Mouse (Mus musculus) midbrain, embryonic 12.5 days (tissue): ENCODE results near the gene Rab8a. TPM values are rescaled to one million over a fixed set of nuclear protein-coding genes. Genes with fewer than 3 reads are reported as not detected.

Source experiments
- ATAC-seq: fragments of 200-750 bp; cut with Nextera tagmentation; 2 replicates; pipeline ENCODE4 v1.8.0; 2017; ENCODE audit warnings: low read depth, moderate TSS enrichment, moderate library complexity; ENCODE audit not compliant: low FRiP score
- H3K27ac ChIP-seq: fragments of 300-500 bp; sonication (generic); replicated peaks from 2 replicates; pipeline ENCODE4 v1.5.1; 2016; ENCODE audit warnings: mild to moderate bottlenecking
- H3K27me3 ChIP-seq: fragments of 300-500 bp; sonication (generic); 2 replicates; pipeline ENCODE4 v1.6.1; 2016; ENCODE audit warnings: mild to moderate bottlenecking
- H3K36me3 ChIP-seq: fragments of 300-500 bp; sonication (generic); 2 replicates; pipeline ENCODE4 v1.6.1; 2016
- H3K4me1 ChIP-seq: fragments of 300-500 bp; sonication (generic); 2 replicates; pipeline ENCODE4 v1.6.1; 2016
- H3K4me2 ChIP-seq: fragments of 300-500 bp; sonication (generic); replicated peaks from 2 replicates; pipeline ENCODE4 v1.6.1; 2016; ENCODE audit warnings: mild to moderate bottlenecking, moderate library complexity
- H3K4me3 ChIP-seq: fragments of 300-500 bp; sonication (generic); 2 replicates; pipeline ENCODE4 v1.5.1; 2016; ENCODE audit warnings: mild to moderate bottlenecking
- H3K9ac ChIP-seq: fragments of 300-500 bp; sonication (generic); replicated peaks from 2 replicates; pipeline ENCODE4 v1.6.1; 2016; ENCODE audit warnings: mild to moderate bottlenecking, moderate library complexity
- H3K9me3 ChIP-seq: fragments of 300-500 bp; sonication (generic); 2 replicates; pipeline ENCODE4 v1.6.1; 2016; ENCODE audit warnings: mild to moderate bottlenecking
- WGBS: fragments of 180-500 bp; shearing (Covaris S2); methylation state at CpG from one replicate; pipeline ENCODE4 v1.1.7; 2016; 5-methylcytosine and 5-hydroxymethylcytosine counted together
- polyA plus RNA-seq: library from polyadenylated mRNA; unstranded; fragments of >200 nt; fragmentation: Nextera tagmentation; extraction: Ambion mirVana; gene quantifications from 2 replicates; pipeline ENCODE4 v1.2.1, GENCODE M21; 2016

The Rab8a gene
- polyA plus RNA-seq, 1 experiment from 2014 or later, result 122 TPM

DNA sequence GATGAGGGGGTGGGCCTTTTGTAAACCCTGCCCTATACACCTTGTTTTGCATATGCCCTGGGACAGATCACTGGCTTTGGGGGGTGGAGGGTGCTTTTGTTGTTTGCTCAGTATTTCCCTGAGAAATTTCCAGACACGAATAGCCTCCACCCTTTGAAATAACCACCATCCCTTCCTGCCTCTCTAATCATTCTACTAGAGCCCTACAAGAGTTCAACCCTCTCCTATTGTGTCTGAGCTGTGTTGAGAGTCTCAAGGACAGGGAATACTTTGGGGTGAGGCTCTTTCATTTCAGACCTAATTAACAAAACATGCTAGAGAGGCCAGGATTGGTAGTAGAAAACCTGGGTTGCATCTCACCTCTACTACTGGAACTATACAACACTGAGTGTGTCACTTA lies 11.9 kb upstream of the Rab8a start:
- Histone ChIP-seq H3K4me3 (no peak overlapping the region), H3K9ac (no peak overlapping the region), H3K27ac (no peak overlapping the region), H3K9me3 (no peaks in the 10 kb centered on the region), H3K36me3 (peaks cover 85% of the 10 kb centered on the region), H3K4me1 (no peaks in the 10 kb centered on the region), H3K27me3 (no peaks in the 10 kb centered on the region), H3K4me2 (no peak overlapping the region)
- ATAC-seq, result no peak
- WGBS, result 100% methylated on average over 1 of the region's 1 CpGs

DNA sequence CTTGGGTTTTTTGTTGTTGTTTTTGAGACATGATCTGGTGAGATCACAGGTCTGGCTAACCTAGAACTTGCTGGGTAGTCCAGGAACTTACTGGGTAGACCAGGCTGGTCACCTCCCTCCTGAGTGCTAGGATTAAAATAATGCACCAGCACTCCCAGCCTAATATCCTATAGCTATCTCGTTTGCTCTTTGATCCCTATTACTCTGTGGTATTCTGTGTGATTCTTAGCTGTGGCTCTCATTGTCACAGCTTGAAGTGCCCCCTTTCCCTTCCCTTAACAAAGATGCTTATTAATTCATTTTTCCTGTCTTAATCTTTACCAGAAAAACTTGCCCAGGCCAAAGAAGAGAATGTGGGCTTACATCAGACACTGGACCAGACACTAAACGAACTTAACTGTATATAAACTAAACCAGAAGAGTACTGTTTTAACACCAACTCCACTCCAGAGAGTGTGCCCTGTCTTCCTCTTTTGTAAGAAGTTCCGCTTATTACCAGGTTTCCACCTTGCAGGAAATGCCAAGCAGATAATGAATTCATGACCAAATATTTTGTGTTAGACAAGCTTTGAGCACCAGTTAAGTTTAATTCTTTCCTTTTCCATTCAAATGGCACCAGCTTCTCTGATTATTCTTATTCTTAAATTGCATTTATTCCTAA lies 9.5 kb upstream of the Rab8a start:
- Histone ChIP-seq H3K36me3 (peaks cover 63% of the 10 kb centered on the region), H3K4me3 (no peak overlapping the region), H3K9ac (no peak overlapping the region), H3K9me3 (no peaks in the 10 kb centered on the region), H3K27me3 (no peaks in the 10 kb centered on the region), H3K4me2 (no peak overlapping the region), H3K27ac (no peak overlapping the region), H3K4me1 (no peaks in the 10 kb centered on the region)
- no peak for ATAC-seq
- WGBS, result 85% methylated on average over 3 of the region's 3 CpGs

DNA sequence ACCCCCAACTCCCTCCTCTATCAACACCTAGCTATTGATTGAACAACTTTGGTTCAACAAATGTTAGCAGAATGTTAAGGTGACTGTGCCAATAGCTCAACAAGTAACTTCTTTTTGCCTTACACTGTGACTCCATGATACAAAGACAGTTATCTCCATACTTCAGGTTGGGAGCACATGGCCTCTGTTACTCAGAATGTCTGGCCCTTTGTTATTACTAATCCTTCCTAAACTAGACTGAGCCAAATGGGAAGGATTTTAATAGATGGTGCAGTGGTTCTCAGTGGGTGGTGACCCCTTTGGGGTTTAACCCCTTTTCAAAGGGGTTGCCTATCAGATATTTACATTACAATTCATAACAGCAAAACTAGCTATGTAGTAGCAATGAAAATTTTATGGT lies 7.6 kb upstream of the Rab8a start:
- no peak for ATAC-seq

DNA sequence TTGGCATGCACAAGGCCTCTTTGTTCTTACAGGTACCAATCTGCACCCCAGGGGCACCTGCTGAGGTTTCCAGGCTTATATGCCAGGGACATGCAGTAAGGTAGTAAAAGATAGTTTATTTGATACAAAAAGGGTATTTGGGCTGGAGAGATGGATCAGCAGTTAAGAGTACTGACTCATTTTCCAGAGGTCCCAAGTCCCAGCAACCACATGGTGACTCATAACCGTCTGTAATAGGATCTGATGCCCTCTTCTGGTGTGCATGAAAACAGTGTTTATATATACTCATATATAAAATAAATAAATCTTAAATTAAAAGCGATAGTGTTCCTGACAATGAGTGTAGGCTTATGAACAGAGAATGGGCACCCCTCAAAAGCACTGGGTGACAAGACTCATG lies 2.9 kb upstream of the Rab8a start:
- no peak overlapping the region for H3K4me2 ChIP-seq
- 89% methylated on average over 2 of the region's 2 CpGs for WGBS
- no peak for ATAC-seq
- no peak overlapping the region for H3K27ac ChIP-seq
- no peaks in the 10 kb centered on the region for H3K9me3 ChIP-seq
- 0 out of 2 replicates have a peak, but pooled peaks cover 7% of the 10 kb centered on the region for H3K36me3 ChIP-seq
- H3K9ac ChIP-seq, result no peak overlapping the region
- H3K4me1 ChIP-seq, result peaks cover 15% of the 10 kb centered on the region
- no peak overlapping the region for H3K4me3 ChIP-seq
- H3K27me3 ChIP-seq, result no peaks in the 10 kb centered on the region

More for the DNA sequence above, 7.6 kb upstream of the Rab8a start:
- H3K27ac ChIP-seq, result no peak overlapping the region
- H3K4me2 ChIP-seq, result no peak overlapping the region
- H3K9me3 ChIP-seq, result no peaks in the 10 kb centered on the region
- H3K4me3 ChIP-seq, result no peak overlapping the region
- peaks cover 46% of the 10 kb centered on the region for H3K36me3 ChIP-seq
- no peaks in the 10 kb centered on the region for H3K27me3 ChIP-seq
- no peaks in the 10 kb centered on the region for H3K4me1 ChIP-seq
- H3K9ac ChIP-seq, result no peak overlapping the region

DNA sequence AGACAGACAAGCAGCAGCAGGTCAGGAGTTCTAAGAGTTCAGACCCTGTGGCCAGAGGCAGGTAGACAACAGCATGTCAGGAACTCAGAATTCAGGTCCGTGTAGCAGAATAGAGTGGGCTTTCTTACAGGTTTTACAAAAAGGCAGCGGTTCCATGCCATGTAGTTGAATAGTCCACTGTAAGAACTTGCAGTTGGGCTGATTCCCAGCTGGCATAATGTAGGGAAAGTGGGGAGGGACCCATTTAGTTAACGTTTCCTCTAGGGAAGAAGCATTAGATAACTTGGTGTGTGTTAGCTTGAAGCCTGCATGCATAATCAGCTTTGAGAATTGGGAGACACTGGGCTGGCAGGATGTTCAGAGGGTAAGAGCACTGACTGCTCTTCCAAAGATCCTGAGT lies 2.3 kb upstream of the Rab8a start:
- Histone ChIP-seq H3K4me3 (no peak overlapping the region), H3K9me3 (no peaks in the 10 kb centered on the region), H3K4me1 (peaks cover 15% of the 10 kb centered on the region), H3K36me3 (0 out of 2 replicates have a peak, but pooled peaks cover under 1% of the 10 kb centered on the region), H3K4me2 (no peak overlapping the region), H3K27me3 (no peaks in the 10 kb centered on the region), H3K9ac (no peak overlapping the region), H3K27ac (no peak overlapping the region)
- WGBS, result 81% methylated on average over 3 of the region's 3 CpGs
- ATAC-seq, result no peak

DNA sequence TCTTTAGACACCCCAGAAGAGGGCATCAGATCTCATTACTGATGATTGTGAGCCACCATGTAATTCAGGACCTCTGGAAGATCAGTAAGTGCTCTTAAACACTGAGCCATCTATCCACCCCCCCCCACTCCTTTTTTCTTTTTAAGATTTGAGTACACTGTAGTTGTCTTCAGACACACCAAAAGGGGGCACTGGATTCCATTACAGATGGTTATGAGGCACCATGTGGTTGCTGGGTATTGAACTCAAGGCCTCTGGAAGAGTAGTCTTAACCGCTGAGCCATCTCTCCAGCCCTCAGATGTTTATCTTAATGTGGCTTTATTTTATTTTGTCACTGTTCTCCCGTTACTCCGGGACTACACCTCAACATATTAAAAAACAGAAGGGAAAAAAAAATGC lies 993 bp upstream of the Rab8a start:
- ATAC-seq, result no peak

DNA sequence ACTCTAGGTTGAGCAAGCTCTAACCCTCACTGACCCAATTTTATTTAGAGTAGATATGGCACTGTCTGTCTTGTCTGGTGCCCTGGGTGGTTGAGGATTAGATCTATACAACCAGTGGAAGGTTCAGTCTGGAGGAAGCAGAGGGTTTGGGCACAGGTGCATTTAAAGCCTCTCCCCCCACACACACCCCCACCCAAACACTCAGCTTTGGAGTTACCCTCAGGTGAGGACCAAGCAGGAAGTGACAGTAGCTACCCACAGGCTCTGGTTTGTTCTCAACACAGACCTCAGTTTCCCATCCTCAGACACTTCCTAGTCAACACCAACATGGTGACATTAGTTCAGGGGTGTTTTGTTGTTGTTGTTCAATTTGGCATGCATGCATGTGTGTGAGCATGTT lies 1.8 kb downstream of the Rab8a start:
- no peak for ATAC-seq
- Histone ChIP-seq H3K4me2 (peak overlapping the region; percentile 80; the same call in 1 of the 2 replicates), H3K4me3 (no peak overlapping the region; the same call in 1 of the 2 replicates), H3K4me1 (peaks cover 15% of the 10 kb centered on the region), H3K36me3 (peaks cover 6% of the 10 kb centered on the region; the same call in 1 of the 2 replicates), H3K27ac (no peak overlapping the region), H3K9ac (no peak overlapping the region), H3K9me3 (no peaks in the 10 kb centered on the region), H3K27me3 (no peaks in the 10 kb centered on the region)

More for the DNA sequence above, 993 bp upstream of the Rab8a start:
- H3K4me3 ChIP-seq, result peak overlapping the region; percentile 38
- H3K27ac ChIP-seq, result no peak overlapping the region
- 73% methylated on average over 3 of the region's 3 CpGs for WGBS
- peaks cover 6% of the 10 kb centered on the region; the same call in 1 of the 2 replicates for H3K36me3 ChIP-seq
- H3K9me3 ChIP-seq, result no peaks in the 10 kb centered on the region
- no peak overlapping the region for H3K9ac ChIP-seq
- H3K4me1 ChIP-seq, result peaks cover 15% of the 10 kb centered on the region
- H3K4me2 ChIP-seq, result peak overlapping the region; percentile 52
- no peaks in the 10 kb centered on the region for H3K27me3 ChIP-seq

DNA sequence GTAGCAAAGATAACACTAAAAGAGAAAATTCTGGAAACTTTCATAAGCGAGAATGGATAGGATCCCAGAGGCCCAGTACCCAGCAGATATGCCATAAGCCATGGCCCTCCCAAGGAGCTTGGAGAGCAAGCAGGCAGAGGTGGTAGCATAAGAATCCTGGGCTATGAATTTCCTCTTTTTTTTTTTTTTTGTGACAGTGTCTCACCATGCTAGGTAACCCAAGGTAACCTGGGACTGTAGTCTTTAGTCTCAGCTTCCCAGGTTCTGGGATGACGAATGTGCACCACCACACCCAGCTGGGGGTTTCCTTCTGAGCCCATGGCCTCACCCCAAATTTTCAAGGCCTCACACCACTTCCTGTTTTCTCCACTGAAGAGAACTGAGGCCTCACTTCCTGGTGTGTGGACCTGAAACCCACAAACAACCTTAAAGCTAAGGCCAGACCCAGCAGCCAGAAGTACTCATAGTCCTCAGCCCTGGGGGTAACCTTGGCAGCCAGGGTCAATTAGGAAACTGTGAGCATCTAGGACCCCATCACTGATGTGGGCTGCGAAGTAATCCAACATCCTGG lies 8.2 kb downstream of the Rab8a start:
- Histone ChIP-seq H3K27ac (no peak overlapping the region), H3K36me3 (peaks cover 69% of the 10 kb centered on the region), H3K4me3 (no peak overlapping the region), H3K9me3 (no peaks in the 10 kb centered on the region), H3K27me3 (no peaks in the 10 kb centered on the region), H3K4me1 (no peaks in the 10 kb centered on the region), H3K4me2 (no peak overlapping the region), H3K9ac (no peak overlapping the region)
- whole genome bisulfite sequencing, result 90% methylated on average over 3 of the region's 3 CpGs
- ATAC-seq, result no peak

DNA sequence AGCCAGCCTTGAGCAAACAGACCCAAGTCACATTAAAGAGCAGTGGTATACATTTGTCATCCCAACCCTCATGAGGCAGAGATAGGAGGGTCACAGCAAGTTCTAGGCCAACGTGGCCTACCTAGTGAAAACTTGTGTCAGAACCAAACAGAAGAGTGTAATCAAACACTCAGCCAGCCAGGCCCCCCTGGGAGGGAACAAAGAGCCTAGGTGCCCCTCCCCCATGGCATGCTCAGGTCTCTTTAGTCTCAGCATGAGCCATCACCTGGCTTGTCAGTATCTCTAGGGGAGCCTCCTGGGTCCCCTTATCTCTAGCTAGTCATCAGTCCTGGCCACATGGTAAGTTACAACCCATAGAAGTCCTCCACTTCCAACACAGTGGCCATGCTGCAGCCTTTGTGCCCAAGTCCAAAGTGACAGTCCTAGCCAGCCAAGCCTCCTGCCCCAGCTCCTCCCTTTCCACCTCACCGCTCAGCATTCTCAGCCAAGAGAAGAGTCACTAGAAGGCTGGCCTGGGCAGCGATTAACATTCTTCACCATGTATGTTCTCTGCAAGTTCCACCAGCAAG lies 8.8 kb downstream of the Rab8a start:
- H3K36me3 ChIP-seq, result peaks cover 69% of the 10 kb centered on the region
- no peaks in the 10 kb centered on the region for H3K4me1 ChIP-seq
- no peak overlapping the region for H3K9ac ChIP-seq
- no peak for ATAC-seq
- H3K9me3 ChIP-seq, result no peaks in the 10 kb centered on the region
- no peaks in the 10 kb centered on the region for H3K27me3 ChIP-seq
- 92% methylated on average over 3 of the region's 3 CpGs for WGBS
- H3K4me2 ChIP-seq, result no peak overlapping the region
- no peak overlapping the region for H3K4me3 ChIP-seq
- H3K27ac ChIP-seq, result no peak overlapping the region

DNA sequence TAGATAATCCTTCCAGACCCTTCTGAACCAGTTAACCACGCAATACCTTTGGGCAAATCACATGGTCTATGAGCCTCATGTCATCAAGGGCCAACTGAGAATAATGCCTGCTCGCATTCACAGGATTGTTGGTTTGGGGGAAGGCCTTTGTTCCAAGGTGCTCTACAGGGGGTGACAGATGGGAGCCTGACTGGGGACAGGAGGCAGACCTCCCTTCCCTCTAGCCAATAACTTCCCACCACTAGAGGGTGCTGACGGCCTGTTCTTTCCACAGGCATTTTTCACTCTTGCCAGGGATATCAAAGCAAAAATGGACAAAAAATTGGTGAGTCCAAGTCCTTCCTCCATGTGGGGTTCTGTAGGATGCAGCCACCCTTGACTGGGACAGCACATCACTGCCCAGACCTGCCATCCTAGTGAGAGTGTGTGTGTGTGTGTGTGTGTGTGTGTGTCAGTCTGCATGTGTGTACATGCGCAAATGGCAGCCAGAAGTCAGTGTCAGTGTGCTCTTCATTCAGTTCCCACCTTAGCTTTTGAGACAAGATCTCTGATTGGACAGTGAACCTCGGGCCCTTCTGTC lies 16.4 kb downstream of the Rab8a start:
- Histone ChIP-seq H3K4me1 (no peaks in the 10 kb centered on the region), H3K9me3 (no peaks in the 10 kb centered on the region), H3K36me3 (peaks cover 87% of the 10 kb centered on the region), H3K27me3 (no peaks in the 10 kb centered on the region), H3K4me2 (no peak overlapping the region), H3K9ac (no peak overlapping the region), H3K4me3 (no peak overlapping the region), H3K27ac (no peak overlapping the region)
- peak; percentile 51; the same call in 1 of the 2 replicates for ATAC-seq
- WGBS, result 59% methylated on average over 5 of the region's 5 CpGs

DNA sequence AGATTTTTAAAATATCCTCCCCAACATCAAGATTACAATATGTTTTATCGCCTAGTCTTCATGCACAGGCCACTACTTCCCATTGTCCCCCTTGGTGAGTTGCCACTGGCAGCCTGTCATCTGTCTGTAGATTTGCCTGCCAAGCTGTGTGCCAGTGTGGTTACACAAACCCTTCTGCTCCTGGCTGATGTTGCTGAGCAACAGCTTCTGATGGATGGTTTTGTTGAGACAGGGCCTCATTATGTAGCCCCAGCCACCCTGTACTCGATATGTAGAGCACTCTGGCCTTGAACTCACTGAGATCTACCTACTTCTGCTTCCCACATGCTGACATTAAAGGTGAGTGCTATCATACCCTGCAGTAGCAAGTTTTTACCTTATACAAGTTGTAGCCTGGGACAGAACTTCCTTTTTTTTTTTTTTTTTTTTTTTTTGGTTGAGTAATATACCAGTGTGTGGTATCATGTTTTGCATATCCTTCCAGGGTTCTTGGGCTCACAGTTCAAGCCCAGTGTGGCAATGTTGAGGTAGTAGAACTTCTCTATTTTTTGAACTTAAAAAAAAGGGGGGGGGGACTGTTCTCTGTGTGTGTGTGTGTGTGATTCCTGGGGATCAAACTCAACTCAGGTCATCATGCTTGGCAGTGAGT lies 22.7 kb downstream of the Rab8a start:
- Histone ChIP-seq H3K4me3 (no peak overlapping the region), H3K9me3 (no peaks in the 10 kb centered on the region), H3K36me3 (peaks cover 37% of the 10 kb centered on the region), H3K4me1 (no peaks in the 10 kb centered on the region), H3K27ac (no peak overlapping the region), H3K9ac (no peak overlapping the region), H3K27me3 (no peaks in the 10 kb centered on the region), H3K4me2 (no peak overlapping the region)
- ATAC-seq, result no peak
- WGBS, result 83% methylated on average over 2 of the region's 2 CpGs

DNA sequence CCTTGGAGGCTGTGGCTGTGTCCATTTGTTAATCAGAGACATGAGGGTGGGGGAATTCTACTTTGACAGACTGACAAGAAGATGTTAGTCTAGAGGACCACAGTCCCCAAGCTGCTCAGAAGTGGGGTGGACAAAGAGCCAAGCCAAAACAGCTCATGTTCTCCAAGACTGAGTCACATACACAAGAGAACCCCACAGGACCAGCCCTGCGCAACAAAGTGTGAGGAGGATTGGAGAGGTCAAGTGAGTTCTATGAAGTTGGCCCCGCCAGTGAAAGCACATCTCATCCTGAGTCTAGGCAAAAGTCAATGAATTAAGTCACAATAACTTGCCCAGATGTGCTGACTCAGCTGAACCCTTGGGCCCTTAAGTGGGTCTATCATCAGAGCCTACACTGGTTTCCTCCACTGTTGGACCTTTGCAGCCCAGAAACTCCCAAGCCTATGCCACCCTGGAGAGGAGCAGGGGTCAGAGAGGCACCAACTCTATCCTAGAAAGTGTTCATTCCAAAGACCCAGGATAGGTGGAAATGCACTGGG lies 26.9 kb downstream of the Rab8a start:
- no peaks in the 10 kb centered on the region for H3K27me3 ChIP-seq
- ATAC-seq, result no peak
- no peaks in the 10 kb centered on the region for H3K4me1 ChIP-seq
- no peak overlapping the region for H3K9ac ChIP-seq
- no peak overlapping the region for H3K4me2 ChIP-seq
- no peaks in the 10 kb centered on the region for H3K36me3 ChIP-seq
- H3K9me3 ChIP-seq, result no peaks in the 10 kb centered on the region
- no peak overlapping the region for H3K4me3 ChIP-seq
- no peak overlapping the region for H3K27ac ChIP-seq
- 91% methylated on average over 2 of the region's 2 CpGs for WGBS
